Mouse (Mus musculus) heart, adult 8-10 months (tissue): Measurements from ENCODE around the gene Gm21680. TPM values are rescaled to one million over a fixed set of nuclear protein-coding genes. Genes with fewer than 3 reads are reported as not detected.
"Not testable (repeated sequence)": the region's sequence is repeated elsewhere in the genome, so short reads cannot be mapped to it uniquely, and the experiment has no call there.

ENCODE experiments used
- DNase-seq: peaks from one replicate; pipeline ENCODE4 v3.0.0; 2022; ENCODE audit warnings: low spot score
- total RNA-seq, 4 experiments: library from RNA; stranded (reverse); gene quantifications; 2 replicates each; pipeline ENCODE4 v1.2.4; 2022

Gm21680 gene
- not detected for total RNA-seq

- DNase-seq: not testable (repeated sequence)
Measured at GRCm38 (mm10) chr5:25972563-25972962, at the start of gene Gm21680. Gene Gm21680, minus strand, starts transcription at chr5:25972663.

GRCm38 (mm10) chr5:26007697-26008096 lies 35.2 kb upstream of the Gm21680 start:
- DNase-seq: not testable (repeated sequence)

- DNase-seq: not testable (repeated sequence)
Measured at GRCm38 (mm10) chr5:26006937-26007695, 34.7 kb upstream of the Gm21680 start.

DNA sequence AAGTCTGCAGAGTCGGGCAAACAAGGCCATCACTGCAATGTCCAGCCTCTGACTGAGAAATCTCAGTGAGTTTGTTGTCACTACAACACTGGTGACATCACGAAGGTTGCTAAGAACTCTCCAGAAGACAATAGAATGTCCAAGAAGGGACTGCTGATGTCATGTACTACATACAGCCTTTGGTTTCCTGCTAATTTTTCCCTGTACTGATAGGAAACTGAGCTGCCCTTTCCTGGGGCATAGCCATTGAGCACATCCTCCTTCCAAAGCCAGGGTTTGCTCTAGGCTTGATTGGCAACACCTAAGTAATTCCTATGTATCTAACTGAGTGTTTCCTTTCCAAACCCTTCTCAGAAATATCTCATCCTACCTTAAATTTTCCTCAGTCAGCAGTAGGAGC lies 32.2 kb upstream of the Gm21680 start, which contains the start of gene Gm1979:
Gene Gm1979 (minus strand): TSS at position 101 of the 400 bp plus-strand sequence.
- not testable (repeated sequence) for DNase-seq

- not testable (repeated sequence) for DNase-seq
Measured at GRCm38 (mm10) chr5:25988550-25988949, 16.1 kb upstream of the Gm21680 start, which contains the start of gene Gm21698. Gene Gm21698, minus strand, starts transcription at chr5:25988650.

- DNase-seq: not testable (repeated sequence)
Measured at GRCm38 (mm10) chr5:25957050-25957449, 15.4 kb downstream of the Gm21680 start.

GRCm38 (mm10) chr5:25956611-25957010 lies 15.9 kb downstream of the Gm21680 start:
- not testable (repeated sequence) for DNase-seq

DNA sequence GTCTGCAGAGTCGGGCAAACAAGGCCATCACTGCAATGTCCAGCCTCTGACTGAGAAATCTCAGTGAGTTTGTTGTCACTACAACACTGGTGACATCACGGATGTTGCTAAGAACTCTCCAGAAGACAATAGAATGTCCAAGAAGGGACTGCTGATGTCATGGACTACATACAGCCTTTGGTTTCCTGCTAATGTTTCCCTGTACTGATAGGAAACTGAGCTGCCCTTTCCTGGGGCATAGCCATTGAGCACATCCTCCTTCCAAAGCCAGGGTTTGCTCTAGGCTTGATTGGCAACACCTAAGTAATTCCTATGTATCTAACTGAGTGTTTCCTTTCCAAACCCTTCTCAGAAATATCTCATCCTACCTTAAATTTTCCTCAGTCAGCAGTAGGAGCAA lies 18.1 kb downstream of the Gm21680 start, which contains the start of gene Gm21671:
Gene Gm21671 (minus strand): TSS at position 101 of the 400 bp plus-strand sequence.
- not testable (repeated sequence) for DNase-seq

DNA sequence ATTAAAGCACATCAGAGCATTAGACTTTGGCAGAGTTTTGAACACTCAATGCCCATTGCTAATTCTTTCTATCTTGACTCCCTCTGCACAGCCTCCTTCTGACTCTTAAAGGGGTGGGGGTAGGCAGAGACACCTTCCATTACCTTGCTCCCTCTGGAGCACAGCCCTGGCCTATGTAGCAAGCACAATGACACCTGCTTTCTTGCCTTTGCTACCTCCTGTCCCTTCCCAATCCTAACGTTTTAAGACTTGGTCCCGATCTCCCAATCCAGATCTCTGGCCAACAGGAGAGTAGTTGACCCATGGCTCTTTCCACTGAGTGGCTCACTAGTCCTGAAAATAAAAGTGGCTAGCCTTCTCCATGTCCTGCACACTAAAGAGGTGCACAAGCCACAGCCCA lies 27.1 kb downstream of the Gm21680 start:
- not testable (repeated sequence) for DNase-seq

GRCm38 (mm10) chr5:25942281-25942680 lies 30.2 kb downstream of the Gm21680 start, which contains the start of gene Gm21663:
Gene Gm21663, minus strand, starts transcription at chr5:25942381.
- DNase-seq: not testable (repeated sequence)

Other genes starting within 250 kb of the Gm21680 start
- 10 to 100 TPM; 41.0 to 62.7 (median 51.3) TPM for gene Actr3b, start 212.7 kb downstream of the Gm21680 start, total RNA-seq
- gene Gm21663, start 30.3 kb downstream of the Gm21680 start, total RNA-seq: not detected
- not detected for gene Gm21671, start 18.2 kb downstream of the Gm21680 start, total RNA-seq
- not detected for gene Gm21698, start 16.0 kb upstream of the Gm21680 start, total RNA-seq
- gene Gm1979, start 32.1 kb upstream of the Gm21680 start, total RNA-seq: not detected
- not detected for gene Gm5862, start 50.3 kb upstream of the Gm21680 start, total RNA-seq
- gene Speer4a, start 66.9 kb upstream of the Gm21680 start, total RNA-seq: not detected
- not detected for gene Gm7347, start 85.9 kb upstream of the Gm21680 start, total RNA-seq
- gene Gm10471, start 116.6 kb upstream of the Gm21680 start, total RNA-seq: not detected
- gene 5031410I06Rik, start 132.7 kb upstream of the Gm21680 start, total RNA-seq: not detected
- under 1 TPM in 2 of 4 experiments, not detected in 2; 0.09 to 0.11 TPM for gene Gm10220, start 148.8 kb upstream of the Gm21680 start, total RNA-seq